Mouse (Mus musculus): ENCODE measurements around the gene Gm14124. TPM values are rescaled to one million over a fixed set of nuclear protein-coding genes. Genes with fewer than 3 reads are reported as not detected.
"Not testable (repeated sequence)": the region's sequence is repeated elsewhere in the genome, so short reads cannot be mapped to it uniquely, and the experiment has no call there.

The Gm14124 gene
- polyA plus RNA-seq, 2 experiments, result not detected

GRCm38 (mm10) chr2:150293669-150294068 is 36.4 kb downstream of the Gm14124 start:
- DNase-seq (ENCODE audit: low read depth in 3 of 3, low spot score in 3 of 3), result no peak
- H3K4me2 ChIP-seq (ENCODE audit: low read depth), result no peak overlapping the region
- no peak overlapping the region for H3K9ac ChIP-seq (replicated peaks)
- no peaks in the 10 kb centered on the region for H3K4me1 ChIP-seq (replicated peaks; ENCODE audit: control insufficient read depth in 2 of 2, insufficient read depth in 2 of 2, low read length in 1 of 2)
- TF ChIP-seq EP300 (IDR thresholded peaks at IDR 0.05; ENCODE audit: low read depth) (no peak), CTCF (IDR thresholded peaks at IDR 0.05; ENCODE audit: low read depth) (no peak)
- H3K4me3 ChIP-seq (ENCODE audit: insufficient read depth in 1 of 2, low read depth in 2 of 2, low read length in 2 of 2), result no peak overlapping the region
- no peaks in the 10 kb centered on the region for H3K27me3 ChIP-seq (ENCODE audit: control insufficient read depth, insufficient read depth, low read length)
- 51% methylated on average over 6 of the region's 6 CpGs for WGBS (ENCODE audit: insufficient replicate concordance)
- H3K27ac ChIP-seq, result no peak overlapping the region
- no peaks in the 10 kb centered on the region for H3K9me3 ChIP-seq (ENCODE audit: control insufficient read depth, low read length)
- no peaks in the 10 kb centered on the region for H3K36me3 ChIP-seq (replicated peaks; ENCODE audit: control insufficient read depth, insufficient read depth, low read depth)
- ATAC-seq (ENCODE audit: insufficient read depth), result no peak

- Histone ChIP-seq H3K4me3 (ENCODE audit: insufficient read depth in 1 of 2, low read depth in 2 of 2, low read length in 2 of 2) (no peak overlapping the region), H3K4me2 (ENCODE audit: low read depth) (no peak overlapping the region), H3K9me3 (ENCODE audit: control insufficient read depth, low read length) (no peaks in the 10 kb centered on the region), H3K36me3 (replicated peaks; ENCODE audit: control insufficient read depth, insufficient read depth, low read depth) (no peaks in the 10 kb centered on the region), H3K9ac (replicated peaks) (no peak overlapping the region), H3K27me3 (ENCODE audit: control insufficient read depth, insufficient read depth, low read length) (no peaks in the 10 kb centered on the region), H3K4me1 (replicated peaks; ENCODE audit: control insufficient read depth in 2 of 2, insufficient read depth in 2 of 2, low read length in 1 of 2) (no peaks in the 10 kb centered on the region), H3K27ac (no peak overlapping the region)
- 33% methylated on average over 1 of the region's 1 CpGs for WGBS (ENCODE audit: insufficient replicate concordance)
- ATAC-seq (ENCODE audit: insufficient read depth) (no peak), DNase-seq (ENCODE audit: low read depth in 3 of 3, low spot score in 3 of 3) (no peak)
- TF ChIP-seq EP300 (IDR thresholded peaks at IDR 0.05; ENCODE audit: low read depth) (no peak), CTCF (IDR thresholded peaks at IDR 0.05; ENCODE audit: low read depth) (no peak)
These were observed 41.8 kb downstream of the Gm14124 start for GRCm38 (mm10) chr2:150299096-150299495.

- no peak overlapping the region for H3K27ac ChIP-seq
- H3K27me3 ChIP-seq (ENCODE audit: control insufficient read depth, insufficient read depth, low read length), result no peaks in the 10 kb centered on the region
- no peaks in the 10 kb centered on the region for H3K9me3 ChIP-seq (ENCODE audit: control insufficient read depth, low read length)
- TF ChIP-seq EP300 (IDR thresholded peaks at IDR 0.05; ENCODE audit: low read depth) (no peak), CTCF (IDR thresholded peaks at IDR 0.05; ENCODE audit: low read depth) (no peak)
- H3K4me3 ChIP-seq (ENCODE audit: insufficient read depth in 1 of 2, low read depth in 2 of 2, low read length in 2 of 2), result no peak overlapping the region
- DNase-seq (ENCODE audit: low read depth in 3 of 3, low spot score in 3 of 3) (no peak), ATAC-seq (ENCODE audit: insufficient read depth) (no peak)
- no peak overlapping the region for H3K9ac ChIP-seq (replicated peaks)
- H3K4me1 ChIP-seq (replicated peaks; ENCODE audit: control insufficient read depth in 2 of 2, insufficient read depth in 2 of 2, low read length in 1 of 2), result peaks cover 0 to 2% of the 10 kb centered on the region in 2 experiments; a peak in 2 of 4 replicates
- H3K36me3 ChIP-seq (replicated peaks; ENCODE audit: control insufficient read depth, insufficient read depth, low read depth), result no peaks in the 10 kb centered on the region
- 54% methylated on average over 10 of the region's 10 CpGs for WGBS (ENCODE audit: insufficient replicate concordance)
- no peak overlapping the region for H3K4me2 ChIP-seq (ENCODE audit: low read depth)
These were observed 50.0 kb downstream of the Gm14124 start for GRCm38 (mm10) chr2:150307183-150307773.

- not testable (repeated sequence) for H3K27ac ChIP-seq; H3K36me3 ChIP-seq (replicated peaks; ENCODE audit: control insufficient read depth, insufficient read depth, low read depth); H3K27me3 ChIP-seq (ENCODE audit: control insufficient read depth, insufficient read depth, low read length); H3K4me1 ChIP-seq (replicated peaks; ENCODE audit: control insufficient read depth in 2 of 2, insufficient read depth in 2 of 2, low read length in 1 of 2); H3K9me3 ChIP-seq (ENCODE audit: control insufficient read depth, low read length)
- Histone ChIP-seq H3K4me2 (ENCODE audit: low read depth) (peak overlapping the region; percentile 61), H3K4me3 (ENCODE audit: insufficient read depth in 1 of 2, low read depth in 2 of 2, low read length in 2 of 2) (peak overlapping the region; percentile 61 to 99), H3K9ac (replicated peaks) (peak overlapping the region; percentile 52)
- ATAC-seq (ENCODE audit: insufficient read depth), result peak; percentile 98
- peak; percentile 68 to 75 (median 72) for DNase-seq (ENCODE audit: low read depth in 3 of 3, low spot score in 3 of 3)
- WGBS (ENCODE audit: insufficient replicate concordance), result 7% methylated on average over 19 of the region's 19 CpGs
These were observed 53.9 kb downstream of the Gm14124 start for GRCm38 (mm10) chr2:150310952-150311884.

DNA sequence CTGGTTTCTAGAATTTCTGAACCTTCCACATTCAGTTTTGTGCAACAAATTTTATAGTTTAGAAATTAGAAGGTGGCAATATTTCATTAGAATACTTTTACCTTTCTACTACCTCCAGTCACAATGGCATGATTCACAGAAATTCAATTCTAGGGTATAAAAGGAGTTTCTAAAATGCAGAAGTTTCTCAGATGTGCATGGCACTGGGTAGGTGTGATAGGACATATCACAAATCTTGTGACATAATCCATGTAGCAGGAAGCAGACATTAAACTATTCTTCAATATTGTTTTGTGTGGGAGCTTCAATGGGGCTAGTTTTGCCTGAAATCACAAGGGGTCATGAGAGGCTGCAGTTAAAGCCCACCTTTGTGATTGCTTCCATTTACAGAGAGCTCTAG is 58.8 kb downstream of the Gm14124 start:
- TF ChIP-seq CTCF (IDR thresholded peaks at IDR 0.05; ENCODE audit: low read depth), result no peak
- no peak for TF ChIP-seq EP300 (IDR thresholded peaks at IDR 0.05; ENCODE audit: low read depth)

More for the DNA sequence above, 58.8 kb downstream of the Gm14124 start:
- no peak for ATAC-seq (ENCODE audit: insufficient read depth)
- Histone ChIP-seq H3K27ac (no peak overlapping the region), H3K4me1 (replicated peaks; ENCODE audit: control insufficient read depth in 2 of 2, insufficient read depth in 2 of 2, low read length in 1 of 2) (no peaks in the 10 kb centered on the region), H3K36me3 (replicated peaks; ENCODE audit: control insufficient read depth, insufficient read depth, low read depth) (no peaks in the 10 kb centered on the region), H3K4me2 (ENCODE audit: low read depth) (no peak overlapping the region), H3K4me3 (ENCODE audit: insufficient read depth in 1 of 2, low read depth in 2 of 2, low read length in 2 of 2) (no peak overlapping the region), H3K9me3 (ENCODE audit: control insufficient read depth, low read length) (no peaks in the 10 kb centered on the region), H3K27me3 (ENCODE audit: control insufficient read depth, insufficient read depth, low read length) (no peaks in the 10 kb centered on the region), H3K9ac (replicated peaks) (no peak overlapping the region)
- no peak for DNase-seq (ENCODE audit: low read depth in 3 of 3, low spot score in 3 of 3)
